Mouse (Mus musculus): ENCODE measurements around the gene Trappc5.

The Trappc5 gene

GRCm38 (mm10) chr8:3676993-3677579 is 987 bp downstream of the Trappc5 start:
- DNase-seq (ENCODE audit: low read depth): peak; percentile 56

GRCm38 (mm10) chr8:3678831-3679230 is 2.7 kb downstream of the Trappc5 start:
- DNase-seq (ENCODE audit: low read depth): no peak

- DNase-seq (ENCODE audit: low read depth): no peak
Measured at GRCm38 (mm10) chr8:3679236-3679635, 3.1 kb downstream of the Trappc5 start.

GRCm38 (mm10) chr8:3679656-3680055 is 3.6 kb downstream of the Trappc5 start:
- DNase-seq (ENCODE audit: low read depth): no peak

- DNase-seq (ENCODE audit: low read depth): no peak
Measured at GRCm38 (mm10) chr8:3682435-3682834, 6.3 kb downstream of the Trappc5 start.

- peak; percentile 56 for DNase-seq (ENCODE audit: low read depth)
Measured at GRCm38 (mm10) chr8:3683408-3684176, 7.5 kb downstream of the Trappc5 start.

GRCm38 (mm10) chr8:3684530-3684929 is 8.4 kb downstream of the Trappc5 start:
- DNase-seq (ENCODE audit: low read depth): no peak

- DNase-seq (ENCODE audit: low read depth): no peak
Measured at GRCm38 (mm10) chr8:3685422-3685821, 9.3 kb downstream of the Trappc5 start.

- DNase-seq (ENCODE audit: low read depth): peak; percentile 42
Measured at GRCm38 (mm10) chr8:3687537-3687936, 11.4 kb downstream of the Trappc5 start.

GRCm38 (mm10) chr8:3690774-3691173 is 14.7 kb downstream of the Trappc5 start:
- DNase-seq (ENCODE audit: low read depth): no peak

GRCm38 (mm10) chr8:3694121-3694520 is 18.0 kb downstream of the Trappc5 start, which contains the start of gene Fcer2a:
Fcer2a (minus strand) TSS chr8:3694175.
- DNase-seq (ENCODE audit: low read depth): no peak

- DNase-seq (ENCODE audit: low read depth): peak; percentile 32
Measured at GRCm38 (mm10) chr8:3701491-3701890, 25.4 kb downstream of the Trappc5 start.

GRCm38 (mm10) chr8:3705711-3706110 is 29.6 kb downstream of the Trappc5 start:
- peak; percentile 63 for DNase-seq (ENCODE audit: low read depth)

GRCm38 (mm10) chr8:3707611-3708010 is 31.5 kb downstream of the Trappc5 start:
- DNase-seq (ENCODE audit: low read depth): no peak

- DNase-seq (ENCODE audit: low read depth): no peak
Measured at GRCm38 (mm10) chr8:3710312-3710711, 34.2 kb downstream of the Trappc5 start.

GRCm38 (mm10) chr8:3711646-3712045 is 35.5 kb downstream of the Trappc5 start:
- DNase-seq (ENCODE audit: low read depth): peak; percentile 95

- DNase-seq (ENCODE audit: low read depth): no peak
Measured at GRCm38 (mm10) chr8:3717321-3717954, 41.3 kb downstream of the Trappc5 start.

- peak; percentile 73 for DNase-seq (ENCODE audit: low read depth)
Measured at GRCm38 (mm10) chr8:3718559-3718958, 42.5 kb downstream of the Trappc5 start.

- DNase-seq (ENCODE audit: low read depth): no peak
Measured at GRCm38 (mm10) chr8:3720551-3720950, 44.5 kb downstream of the Trappc5 start, which contains the start of gene Clec4g. Clec4g (minus strand) TSS chr8:3720651.

- DNase-seq (ENCODE audit: low read depth): no peak
Measured at GRCm38 (mm10) chr8:3721041-3721440, 44.9 kb downstream of the Trappc5 start.
